Mouse (Mus musculus): ENCODE measurements around the gene Gm973. TPM values are rescaled to one million over a fixed set of nuclear protein-coding genes. Genes with fewer than 3 reads are reported as not detected.
"Not testable (repeated sequence)": the region's sequence is repeated elsewhere in the genome, so short reads cannot be mapped to it uniquely, and the experiment has no call there.

Gm973 gene
- polyA plus RNA-seq, 1 experiment from 2014 or later = 10.3 TPM

- H3K4me1 ChIP-seq (ENCODE audit: control insufficient read depth, insufficient read depth, low read length) = no peaks in the 10 kb centered on the region
- no peaks in the 10 kb centered on the region for H3K9me3 ChIP-seq (ENCODE audit: control insufficient read depth, low read length)
- DNase-seq (no peak), ATAC-seq (ENCODE audit: low FRiP score, low TSS enrichment) (no peak)
- H3K36me3 ChIP-seq (ENCODE audit: control insufficient read depth, insufficient read depth, low read length) = no peaks in the 10 kb centered on the region
- no peak overlapping the region for H3K4me3 ChIP-seq (replicated peaks; ENCODE audit: low read depth, low read length)
- H3K9ac ChIP-seq (replicated peaks; ENCODE audit: low read length) = no peak overlapping the region
- H3K4me2 ChIP-seq (ENCODE audit: low read length) = no peak overlapping the region
- WGBS = 60% methylated on average over 6 of the region's 6 CpGs
- H3K27me3 ChIP-seq (ENCODE audit: control insufficient read depth, insufficient read depth, low read length) = no peaks in the 10 kb centered on the region
- H3K27ac ChIP-seq (replicated peaks; ENCODE audit: low read depth, low read length) = no peak overlapping the region
Measured at GRCm38 (mm10) chr1:59629194-59629593, 113.1 kb downstream of the Gm973 start.

- not testable (repeated sequence) for H3K4me2 ChIP-seq (ENCODE audit: low read length); H3K27me3 ChIP-seq (ENCODE audit: control insufficient read depth, insufficient read depth, low read length); H3K27ac ChIP-seq (replicated peaks; ENCODE audit: low read depth, low read length); H3K4me3 ChIP-seq (replicated peaks; ENCODE audit: low read depth, low read length); H3K9me3 ChIP-seq (ENCODE audit: control insufficient read depth, low read length); H3K36me3 ChIP-seq (ENCODE audit: control insufficient read depth, insufficient read depth, low read length); H3K9ac ChIP-seq (replicated peaks; ENCODE audit: low read length); DNase-seq; ATAC-seq (ENCODE audit: low FRiP score, low TSS enrichment); H3K4me1 ChIP-seq (ENCODE audit: control insufficient read depth, insufficient read depth, low read length)
- WGBS = 83% methylated on average over 6 of the region's 6 CpGs
Measured at GRCm38 (mm10) chr1:59630356-59630755, 114.3 kb downstream of the Gm973 start.

- no peaks in the 10 kb centered on the region for H3K4me1 ChIP-seq (ENCODE audit: control insufficient read depth, insufficient read depth, low read length)
- no peaks in the 10 kb centered on the region for H3K36me3 ChIP-seq (ENCODE audit: control insufficient read depth, insufficient read depth, low read length)
- H3K9ac ChIP-seq (replicated peaks; ENCODE audit: low read length) = no peak overlapping the region
- no peak overlapping the region for H3K4me3 ChIP-seq (replicated peaks; ENCODE audit: low read depth, low read length)
- no peak for ATAC-seq (ENCODE audit: low FRiP score, low TSS enrichment)
- no peak for DNase-seq
- WGBS = 88% methylated on average over 5 of the region's 5 CpGs
- no peaks in the 10 kb centered on the region for H3K9me3 ChIP-seq (ENCODE audit: control insufficient read depth, low read length)
- no peak overlapping the region for H3K27ac ChIP-seq (replicated peaks; ENCODE audit: low read depth, low read length)
- H3K27me3 ChIP-seq (ENCODE audit: control insufficient read depth, insufficient read depth, low read length) = no peaks in the 10 kb centered on the region
- no peak overlapping the region for H3K4me2 ChIP-seq (ENCODE audit: low read length)
Measured at GRCm38 (mm10) chr1:59631986-59632659, 116.1 kb downstream of the Gm973 start.

- no peak for DNase-seq
- no peaks in the 10 kb centered on the region for H3K9me3 ChIP-seq (ENCODE audit: control insufficient read depth, low read length)
- H3K27me3 ChIP-seq (ENCODE audit: control insufficient read depth, insufficient read depth, low read length) = no peaks in the 10 kb centered on the region
- H3K36me3 ChIP-seq (ENCODE audit: control insufficient read depth, insufficient read depth, low read length) = no peaks in the 10 kb centered on the region
- WGBS = 45% methylated on average over 6 of the region's 6 CpGs
- no peak overlapping the region for H3K4me2 ChIP-seq (ENCODE audit: low read length)
- ATAC-seq (ENCODE audit: low FRiP score, low TSS enrichment) = no peak
- no peak overlapping the region for H3K4me3 ChIP-seq (replicated peaks; ENCODE audit: low read depth, low read length)
- no peak overlapping the region for H3K27ac ChIP-seq (replicated peaks; ENCODE audit: low read depth, low read length)
- no peaks in the 10 kb centered on the region for H3K4me1 ChIP-seq (ENCODE audit: control insufficient read depth, insufficient read depth, low read length)
- H3K9ac ChIP-seq (replicated peaks; ENCODE audit: low read length) = no peak overlapping the region
Measured at GRCm38 (mm10) chr1:59633056-59633455, 117.0 kb downstream of the Gm973 start.

DNA sequence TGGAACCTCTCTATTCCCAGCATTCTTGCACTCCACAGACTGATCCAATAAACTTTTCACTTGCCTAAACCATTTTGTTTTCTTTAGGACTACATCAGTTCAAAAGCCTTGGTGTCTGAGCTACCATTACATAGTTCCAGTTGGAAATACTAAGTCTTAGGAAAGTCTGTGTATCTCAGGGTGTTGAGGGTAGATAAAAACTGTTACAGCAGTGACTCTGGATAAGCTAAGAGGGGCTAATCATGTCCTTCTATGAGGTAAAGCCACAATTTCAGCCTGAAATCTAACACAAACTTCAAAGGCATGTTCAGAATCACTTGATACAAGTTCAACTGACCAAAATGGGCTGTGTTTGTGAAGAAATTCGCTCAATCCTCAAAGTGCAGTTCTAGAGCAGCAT is 120.3 kb downstream of the Gm973 start:
- Histone ChIP-seq H3K36me3 (ENCODE audit: control insufficient read depth, insufficient read depth, low read length) (peaks cover 5% of the 10 kb centered on the region), H3K27me3 (ENCODE audit: control insufficient read depth, insufficient read depth, low read length) (no peaks in the 10 kb centered on the region), H3K4me2 (ENCODE audit: low read length) (no peak overlapping the region), H3K27ac (replicated peaks; ENCODE audit: low read depth, low read length) (no peak overlapping the region), H3K9ac (replicated peaks; ENCODE audit: low read length) (no peak overlapping the region), H3K4me3 (replicated peaks; ENCODE audit: low read depth, low read length) (no peak overlapping the region), H3K9me3 (ENCODE audit: control insufficient read depth, low read length) (no peaks in the 10 kb centered on the region), H3K4me1 (ENCODE audit: control insufficient read depth, insufficient read depth, low read length) (no peaks in the 10 kb centered on the region)
- ATAC-seq (ENCODE audit: low FRiP score, low TSS enrichment) (no peak), DNase-seq (no peak)
- 79% methylated on average over 1 of the region's 1 CpGs for WGBS

DNA sequence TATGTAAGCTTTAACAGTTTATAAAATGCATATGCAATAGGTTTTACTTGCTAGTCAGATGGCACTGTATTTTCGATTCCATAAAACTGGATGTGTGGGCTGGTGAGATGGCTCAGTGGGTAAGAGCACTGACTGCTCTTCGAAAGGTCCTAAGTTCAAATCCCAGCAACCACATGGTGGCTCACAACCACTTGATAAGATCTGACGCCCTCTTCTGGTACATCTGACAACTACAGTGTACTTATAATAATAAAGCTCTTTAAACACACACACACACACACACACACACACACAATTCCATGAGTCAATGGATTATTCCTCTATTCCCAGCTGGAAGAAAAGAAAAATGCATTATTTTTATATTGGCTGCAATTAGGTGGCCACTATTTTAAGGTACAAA is 122.3 kb downstream of the Gm973 start:
- H3K4me1 ChIP-seq (ENCODE audit: control insufficient read depth, insufficient read depth, low read length) = no peaks in the 10 kb centered on the region
- WGBS = 88% methylated on average over 3 of the region's 3 CpGs
- H3K27me3 ChIP-seq (ENCODE audit: control insufficient read depth, insufficient read depth, low read length) = no peaks in the 10 kb centered on the region
- H3K36me3 ChIP-seq (ENCODE audit: control insufficient read depth, insufficient read depth, low read length) = peaks cover 23% of the 10 kb centered on the region
- no peak overlapping the region for H3K9ac ChIP-seq (replicated peaks; ENCODE audit: low read length)
- H3K9me3 ChIP-seq (ENCODE audit: control insufficient read depth, low read length) = no peaks in the 10 kb centered on the region
- DNase-seq (no peak), ATAC-seq (ENCODE audit: low FRiP score, low TSS enrichment) (no peak)
- no peak overlapping the region for H3K27ac ChIP-seq (replicated peaks; ENCODE audit: low read depth, low read length)
- H3K4me3 ChIP-seq (replicated peaks; ENCODE audit: low read depth, low read length) = no peak overlapping the region
- H3K4me2 ChIP-seq (ENCODE audit: low read length) = no peak overlapping the region

DNA sequence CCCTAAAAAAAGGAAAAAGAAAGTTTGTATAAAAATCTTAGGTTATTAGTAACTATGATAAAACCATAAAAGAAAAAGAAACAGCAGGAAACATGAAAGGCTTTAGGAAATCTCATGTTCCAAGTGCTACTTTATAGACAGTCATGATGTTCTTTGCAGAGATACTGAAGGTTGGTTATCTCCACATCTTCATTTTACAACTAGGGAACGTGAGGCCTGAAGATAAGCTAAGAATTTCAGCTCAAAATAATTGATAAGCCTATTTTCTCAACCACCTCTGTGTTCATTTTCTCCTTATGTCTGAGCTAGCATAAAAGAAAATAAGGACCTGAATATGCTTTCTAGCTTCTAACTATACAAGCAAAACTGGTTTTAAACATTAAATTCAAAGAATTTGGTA is 126.4 kb downstream of the Gm973 start:
- H3K4me1 ChIP-seq (ENCODE audit: control insufficient read depth, insufficient read depth, low read length) = no peaks in the 10 kb centered on the region
- H3K36me3 ChIP-seq (ENCODE audit: control insufficient read depth, insufficient read depth, low read length) = peaks cover 36% of the 10 kb centered on the region
- no peak overlapping the region for H3K4me2 ChIP-seq (ENCODE audit: low read length)
- no peak overlapping the region for H3K27ac ChIP-seq (replicated peaks; ENCODE audit: low read depth, low read length)
- no peak overlapping the region for H3K4me3 ChIP-seq (replicated peaks; ENCODE audit: low read depth, low read length)
- WGBS = 96% methylated on average over 1 of the region's 1 CpGs
- DNase-seq (no peak), ATAC-seq (ENCODE audit: low FRiP score, low TSS enrichment) (no peak)
- no peaks in the 10 kb centered on the region for H3K9me3 ChIP-seq (ENCODE audit: control insufficient read depth, low read length)
- H3K9ac ChIP-seq (replicated peaks; ENCODE audit: low read length) = no peak overlapping the region
- H3K27me3 ChIP-seq (ENCODE audit: control insufficient read depth, insufficient read depth, low read length) = no peaks in the 10 kb centered on the region

- H3K4me3 ChIP-seq (replicated peaks; ENCODE audit: low read depth, low read length); H3K27ac ChIP-seq (replicated peaks; ENCODE audit: low read depth, low read length); H3K9ac ChIP-seq (replicated peaks; ENCODE audit: low read length); DNase-seq; H3K4me1 ChIP-seq (ENCODE audit: control insufficient read depth, insufficient read depth, low read length); H3K27me3 ChIP-seq (ENCODE audit: control insufficient read depth, insufficient read depth, low read length); H3K9me3 ChIP-seq (ENCODE audit: control insufficient read depth, low read length); H3K4me2 ChIP-seq (ENCODE audit: low read length); ATAC-seq (ENCODE audit: low FRiP score, low TSS enrichment): not testable (repeated sequence)
- peaks cover 43% of the 10 kb centered on the region for H3K36me3 ChIP-seq (ENCODE audit: control insufficient read depth, insufficient read depth, low read length)
- 95% methylated on average over 2 of the region's 2 CpGs for WGBS
Measured at GRCm38 (mm10) chr1:59646502-59646901, 130.4 kb downstream of the Gm973 start.

- no peak for DNase-seq
- H3K36me3 ChIP-seq (ENCODE audit: control insufficient read depth, insufficient read depth, low read length) = peaks cover 40% of the 10 kb centered on the region
- H3K4me2 ChIP-seq (ENCODE audit: low read length) = no peak overlapping the region
- H3K4me3 ChIP-seq (replicated peaks; ENCODE audit: low read depth, low read length) = no peak overlapping the region
- no peaks in the 10 kb centered on the region for H3K27me3 ChIP-seq (ENCODE audit: control insufficient read depth, insufficient read depth, low read length)
- ATAC-seq (ENCODE audit: low FRiP score, low TSS enrichment) = no peak
- 95% methylated on average over 3 of the region's 3 CpGs for WGBS
- H3K27ac ChIP-seq (replicated peaks; ENCODE audit: low read depth, low read length) = no peak overlapping the region
- no peaks in the 10 kb centered on the region for H3K9me3 ChIP-seq (ENCODE audit: control insufficient read depth, low read length)
- H3K9ac ChIP-seq (replicated peaks; ENCODE audit: low read length) = no peak overlapping the region
- H3K4me1 ChIP-seq (ENCODE audit: control insufficient read depth, insufficient read depth, low read length) = no peaks in the 10 kb centered on the region
Measured at GRCm38 (mm10) chr1:59651201-59651819, 135.2 kb downstream of the Gm973 start.
